Mouse (Mus musculus): ENCODE results near the gene Pakap. TPM values are rescaled to one million over a fixed set of nuclear protein-coding genes. Genes with fewer than 3 reads are reported as not detected.
A peak's percentile ranks its signal among the peaks of the same experiment; 100 is the strongest.

The Pakap gene
- total and polyA plus RNA-seq, 2 experiments from 2014 or later, result 6.9 to 9.5 TPM

- H3K27me3 ChIP-seq (ENCODE audit: insufficient read depth, low read length), result no peaks in the 10 kb centered on the region
- H3K4me2 ChIP-seq (ENCODE audit: low read depth), result no peak overlapping the region
- no peaks in the 10 kb centered on the region for H3K9me3 ChIP-seq (ENCODE audit: low read length)
- ATAC-seq, result no peak
- no peak overlapping the region for H3K27ac ChIP-seq (ENCODE audit: low read depth, low read length)
- H3K4me3 ChIP-seq (ENCODE audit: low read depth, low read length), result no peak overlapping the region
- no peaks in the 10 kb centered on the region for H3K4me1 ChIP-seq (ENCODE audit: insufficient read depth)
- 81% methylated on average over 6 of the region's 6 CpGs for WGBS
- no peak for TF ChIP-seq CTCF (IDR thresholded peaks at IDR 0.05; ENCODE audit: low read depth)
- DNase-seq, result no peak
- H3K9ac ChIP-seq, result no peak overlapping the region
- peaks cover 11% of the 10 kb centered on the region; the same call in 1 of the 2 replicates for H3K36me3 ChIP-seq (ENCODE audit: insufficient read depth)
These were observed 122.0 kb downstream of the Pakap start for GRCm38 (mm10) chr4:57690001-57690400.

GRCm38 (mm10) chr4:57690805-57691204 lies 122.8 kb downstream of the Pakap start:
- TF ChIP-seq CTCF (IDR thresholded peaks at IDR 0.05; ENCODE audit: low read depth), result no peak
- 55% methylated on average over 1 of the region's 1 CpGs for WGBS
- H3K4me2 ChIP-seq (ENCODE audit: low read depth), result no peak overlapping the region
- H3K27ac ChIP-seq (ENCODE audit: low read depth, low read length), result no peak overlapping the region
- ATAC-seq (no peak), DNase-seq (no peak)
- H3K9ac ChIP-seq, result no peak overlapping the region
- H3K36me3 ChIP-seq (ENCODE audit: insufficient read depth), result peaks cover 11% of the 10 kb centered on the region; the same call in 1 of the 2 replicates
- H3K27me3 ChIP-seq (ENCODE audit: insufficient read depth, low read length), result no peaks in the 10 kb centered on the region
- no peak overlapping the region for H3K4me3 ChIP-seq (ENCODE audit: low read depth, low read length)
- no peaks in the 10 kb centered on the region for H3K4me1 ChIP-seq (ENCODE audit: insufficient read depth)
- H3K9me3 ChIP-seq (ENCODE audit: low read length), result no peaks in the 10 kb centered on the region

- 90% methylated on average over 5 of the region's 5 CpGs for WGBS
- Histone ChIP-seq H3K27ac (ENCODE audit: low read depth, low read length) (no peak overlapping the region), H3K27me3 (ENCODE audit: insufficient read depth, low read length) (no peaks in the 10 kb centered on the region), H3K9ac (no peak overlapping the region), H3K4me3 (ENCODE audit: low read depth, low read length) (no peak overlapping the region), H3K9me3 (ENCODE audit: low read length) (no peaks in the 10 kb centered on the region), H3K36me3 (ENCODE audit: insufficient read depth) (peaks cover 7% of the 10 kb centered on the region; the same call in 1 of the 2 replicates), H3K4me1 (ENCODE audit: insufficient read depth) (no peaks in the 10 kb centered on the region), H3K4me2 (ENCODE audit: low read depth) (no peak overlapping the region)
- no peak for ATAC-seq
- TF ChIP-seq CTCF (IDR thresholded peaks at IDR 0.05; ENCODE audit: low read depth), result no peak
- DNase-seq, result no peak
These were observed 126.6 kb downstream of the Pakap start for GRCm38 (mm10) chr4:57694356-57695136.

- TF ChIP-seq CTCF (IDR thresholded peaks at IDR 0.05; ENCODE audit: low read depth), result no peak
- DNase-seq, result no peak
- Histone ChIP-seq H3K4me3 (ENCODE audit: low read depth, low read length) (no peak overlapping the region), H3K4me1 (ENCODE audit: insufficient read depth) (no peaks in the 10 kb centered on the region), H3K27me3 (ENCODE audit: insufficient read depth, low read length) (no peaks in the 10 kb centered on the region), H3K9ac (no peak overlapping the region), H3K4me2 (ENCODE audit: low read depth) (no peak overlapping the region), H3K27ac (ENCODE audit: low read depth, low read length) (no peak overlapping the region), H3K9me3 (ENCODE audit: low read length) (no peaks in the 10 kb centered on the region), H3K36me3 (ENCODE audit: insufficient read depth) (no peaks in the 10 kb centered on the region; the same call in 1 of the 2 replicates)
- WGBS, result 97% methylated on average over 11 of the region's 11 CpGs
- ATAC-seq, result no peak
These were observed 129.0 kb downstream of the Pakap start for GRCm38 (mm10) chr4:57696955-57697354.

- H3K9ac ChIP-seq, result no peak overlapping the region
- no peak overlapping the region for H3K4me2 ChIP-seq (ENCODE audit: low read depth)
- no peak for DNase-seq
- H3K9me3 ChIP-seq (ENCODE audit: low read length), result no peaks in the 10 kb centered on the region
- no peaks in the 10 kb centered on the region for H3K27me3 ChIP-seq (ENCODE audit: insufficient read depth, low read length)
- 85% methylated on average over 12 of the region's 12 CpGs for WGBS
- H3K36me3 ChIP-seq (ENCODE audit: insufficient read depth), result no peaks in the 10 kb centered on the region; the same call in 1 of the 2 replicates
- TF ChIP-seq CTCF (IDR thresholded peaks at IDR 0.05; ENCODE audit: low read depth), result no peak
- ATAC-seq, result peak; percentile 29; the same call in 1 of the 2 replicates
- H3K4me3 ChIP-seq (ENCODE audit: low read depth, low read length), result no peak overlapping the region
- no peak overlapping the region for H3K27ac ChIP-seq (ENCODE audit: low read depth, low read length)
- H3K4me1 ChIP-seq (ENCODE audit: insufficient read depth), result no peaks in the 10 kb centered on the region
These were observed 130.1 kb downstream of the Pakap start for GRCm38 (mm10) chr4:57697918-57698611.

GRCm38 (mm10) chr4:57701576-57701975 lies 133.6 kb downstream of the Pakap start:
- no peak overlapping the region for H3K27ac ChIP-seq (ENCODE audit: low read depth, low read length)
- no peak overlapping the region for H3K4me3 ChIP-seq (ENCODE audit: low read depth, low read length)
- no peak for ATAC-seq
- no peaks in the 10 kb centered on the region for H3K9me3 ChIP-seq (ENCODE audit: low read length)
- DNase-seq, result no peak
- H3K4me2 ChIP-seq (ENCODE audit: low read depth), result no peak overlapping the region
- WGBS, result 81% methylated on average over 5 of the region's 5 CpGs
- no peak for TF ChIP-seq CTCF (IDR thresholded peaks at IDR 0.05; ENCODE audit: low read depth)
- H3K27me3 ChIP-seq (ENCODE audit: insufficient read depth, low read length), result no peaks in the 10 kb centered on the region
- no peak overlapping the region for H3K9ac ChIP-seq
- no peaks in the 10 kb centered on the region for H3K36me3 ChIP-seq (ENCODE audit: insufficient read depth)
- H3K4me1 ChIP-seq (ENCODE audit: insufficient read depth), result no peaks in the 10 kb centered on the region
